Mouse (Mus musculus) cerebellum, adult 18-20 months (tissue): Measurements from ENCODE around the gene Ppp1r3g.

ENCODE experiments used
- DNase-seq, 2 experiments: peaks; one replicate each; pipeline ENCODE4 v3.0.0; 2021

Ppp1r3g gene

GRCm38 (mm10) chr13:35995696-35996426 is 37.2 kb downstream of the Ppp1r3g start:
- no peak for DNase-seq

DNA sequence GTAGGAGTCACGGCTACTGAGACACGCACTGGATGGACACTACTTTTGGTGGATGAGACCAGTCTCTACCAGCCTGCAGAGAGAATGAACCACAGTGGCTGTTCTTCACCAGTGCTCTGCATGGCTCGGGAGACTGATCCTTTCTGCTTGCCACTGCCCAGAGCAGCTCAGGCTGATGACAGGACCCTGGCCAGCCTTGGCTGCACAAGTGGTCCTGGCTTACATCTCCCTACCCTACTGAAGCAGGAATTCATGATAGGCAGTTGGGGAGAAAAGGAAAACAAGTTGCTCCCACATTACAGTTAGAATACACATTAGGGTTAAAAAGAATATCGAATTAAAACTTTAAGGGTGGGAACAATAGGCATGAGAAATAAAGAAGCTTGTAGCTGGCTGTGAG is 39.0 kb downstream of the Ppp1r3g start:
- DNase-seq: no peak

DNA sequence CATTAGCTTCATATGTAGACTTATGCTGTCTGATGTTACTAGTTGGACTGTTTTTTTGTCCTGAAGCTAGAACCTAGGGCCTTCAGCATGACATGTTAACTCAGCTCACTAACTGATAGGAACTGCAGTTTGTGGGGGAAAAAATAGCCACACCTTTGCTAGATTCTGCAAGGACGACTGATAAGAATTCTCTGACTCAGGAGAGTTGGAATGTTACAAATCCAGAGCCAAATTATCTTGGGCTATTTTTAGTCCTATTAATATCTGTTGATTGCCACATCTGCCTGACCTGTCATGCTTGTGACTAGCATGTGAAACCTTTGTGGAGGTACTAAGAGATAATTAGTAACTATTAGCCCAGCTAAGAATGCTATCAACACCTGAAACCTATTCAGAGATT is 42.2 kb downstream of the Ppp1r3g start:
- DNase-seq: no peak

DNA sequence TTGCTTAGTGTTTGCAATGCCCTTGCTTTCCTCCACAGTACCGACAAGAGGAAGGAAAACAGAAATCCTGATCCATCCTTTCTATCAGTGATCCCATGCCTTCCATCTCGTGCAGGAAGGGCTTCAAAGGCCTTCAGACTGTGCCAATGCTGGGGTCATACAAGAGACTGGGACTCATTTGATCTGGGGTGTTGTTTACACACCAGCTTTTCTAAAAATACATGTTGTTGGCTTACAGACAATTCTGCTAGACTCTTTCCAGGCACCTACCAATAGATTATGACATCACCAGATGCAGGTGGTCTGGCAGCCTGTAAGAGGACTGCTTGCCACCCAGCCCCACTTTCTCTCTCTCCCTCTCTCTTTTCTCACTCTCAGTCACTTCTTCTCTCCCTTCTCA is 51.3 kb downstream of the Ppp1r3g start:
- DNase-seq: no peak

DNA sequence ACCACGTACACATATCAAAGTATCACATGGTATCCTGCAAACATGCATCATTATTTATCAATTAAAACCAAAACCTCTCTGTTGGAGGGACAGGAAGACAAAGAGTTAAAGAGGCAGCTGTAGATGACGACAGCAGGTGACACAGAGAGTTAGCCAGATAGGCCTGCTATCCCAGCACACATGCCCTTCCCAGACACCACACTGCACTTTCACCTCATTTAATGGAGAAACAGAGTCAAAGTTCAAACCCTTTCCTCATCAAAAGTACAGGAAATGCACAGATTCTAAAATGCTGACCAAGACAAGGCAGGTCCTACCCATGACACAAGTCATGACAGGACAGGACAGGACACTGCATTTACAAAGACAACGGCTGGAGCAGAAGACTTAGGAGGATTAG is 57.0 kb downstream of the Ppp1r3g start:
- DNase-seq: no peak

DNA sequence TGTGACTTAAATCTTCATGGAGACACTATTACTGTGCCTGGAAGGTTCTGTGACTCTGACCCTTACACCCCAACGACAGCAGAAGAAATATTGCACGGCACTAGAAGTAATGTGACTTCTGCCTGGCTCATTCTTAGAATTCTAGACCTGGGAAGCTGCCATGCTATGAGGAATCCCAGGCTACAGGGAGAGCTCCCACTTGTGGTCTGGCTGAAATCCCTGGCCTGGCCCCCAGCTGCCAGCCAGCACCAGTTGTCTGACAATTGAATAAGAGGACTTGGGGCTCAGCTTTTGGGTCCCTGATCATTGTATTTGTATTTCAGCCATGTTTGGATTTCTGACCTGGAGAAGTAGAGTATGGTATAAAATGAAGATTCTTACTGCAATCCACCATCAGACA is 59.4 kb downstream of the Ppp1r3g start:
- DNase-seq: no peak

DNA sequence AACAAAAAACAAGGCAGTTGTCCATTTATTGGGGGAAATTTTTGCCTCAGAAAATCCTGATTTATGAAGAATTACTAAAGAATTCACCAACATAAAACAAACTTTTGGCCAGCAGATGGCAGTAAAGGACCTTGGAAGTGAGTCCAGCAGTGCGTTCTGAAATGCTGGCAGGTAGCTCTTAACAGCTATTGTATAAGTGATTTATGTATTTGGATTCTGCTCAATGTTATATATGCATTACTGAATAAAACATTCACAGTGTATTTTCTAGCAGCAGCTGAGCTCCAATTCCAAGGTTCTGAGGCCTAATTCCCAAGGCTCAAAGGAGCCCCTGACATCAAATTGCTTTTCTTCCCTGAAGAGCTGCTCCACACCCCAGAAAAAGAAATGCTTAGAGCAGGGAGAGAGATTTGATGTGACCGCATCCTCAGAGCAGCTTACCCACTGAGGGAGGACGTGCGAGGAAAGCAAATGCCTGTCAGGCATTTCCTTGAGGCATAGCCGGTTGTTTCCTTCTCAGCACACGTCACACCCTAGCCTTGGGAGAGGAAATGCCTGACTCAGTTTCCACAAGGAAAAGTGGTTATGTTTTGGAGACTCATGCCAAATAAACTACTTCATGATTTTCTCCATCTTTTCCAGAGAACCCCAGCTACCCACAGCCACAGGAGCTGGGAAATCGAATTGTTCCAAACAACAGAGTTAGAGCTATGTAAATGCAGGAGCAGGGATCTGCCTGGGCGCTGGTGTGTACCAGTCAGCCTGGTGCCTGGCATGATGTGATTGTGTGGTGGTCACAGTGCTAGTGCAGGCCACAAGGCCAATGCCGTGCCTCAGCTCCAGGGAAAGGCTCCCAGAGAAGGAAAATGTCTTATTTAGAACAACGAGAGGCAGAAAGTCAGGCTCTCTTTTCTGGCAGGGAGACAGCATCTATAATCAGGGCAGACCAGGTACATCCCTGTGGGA is 61.0 kb downstream of the Ppp1r3g start:
- DNase-seq: peak; percentile 70 to 77
